Mouse (Mus musculus) heart, postnatal 0 days (tissue): Measurements from ENCODE around the gene Metrnl. TPM values are rescaled to one million over a fixed set of nuclear protein-coding genes. Genes with fewer than 3 reads are reported as not detected.
A peak's percentile ranks its signal among the peaks of the same experiment; 100 is the strongest.

ENCODE experiments used
- ATAC-seq: fragments of 200-750 bp; cut with Nextera tagmentation; 2 replicates; pipeline ENCODE4 v1.8.0; 2017; ENCODE audit warnings: low read depth, moderate number of reproducible peaks, moderate library complexity; ENCODE audit not compliant: insufficient read depth
- DNase-seq: peaks from one replicate; pipeline ENCODE4 v3.0.0-alpha.2; 2016; ENCODE audit warnings: low spot score
- H3K27ac ChIP-seq: fragments of 300-500 bp; sonication (generic); 2 replicates; pipeline ENCODE4 v1.5.1; 2014; ENCODE audit warnings: low read depth, mild to moderate bottlenecking
- H3K27me3 ChIP-seq: fragments of 300-500 bp; sonication (generic); 2 replicates; pipeline ENCODE4 v1.6.1; 2014; ENCODE audit warnings: low read length, mixed read lengths; ENCODE audit not compliant: control insufficient read depth, insufficient read depth
- H3K36me3 ChIP-seq: fragments of 300-500 bp; sonication (generic); replicated peaks from 2 replicates; pipeline ENCODE4 v1.6.1; 2014; ENCODE audit warnings: low read length, mixed read lengths; ENCODE audit not compliant: control insufficient read depth, insufficient read depth
- H3K4me1 ChIP-seq: fragments of 300-500 bp; sonication (generic); 2 replicates; pipeline ENCODE4 v1.6.1; 2014; ENCODE audit warnings: antibody characterized with exemption; ENCODE audit not compliant: control insufficient read depth, insufficient read depth
- H3K4me2 ChIP-seq: fragments of 300-500 bp; sonication (generic); 2 replicates; pipeline ENCODE4 v1.6.1; 2014; ENCODE audit warnings: low read depth, mild to moderate bottlenecking, low read length, moderate library complexity
- H3K4me3 ChIP-seq: fragments of 300-500 bp; sonication (generic); 2 replicates; pipeline ENCODE4 v1.5.1; 2014; ENCODE audit warnings: low read depth, low read length
- H3K9ac ChIP-seq: fragments of 300-500 bp; sonication (generic); replicated peaks from 2 replicates; pipeline ENCODE4 v1.6.1; 2014; ENCODE audit warnings: low read depth, low read length, mixed read lengths
- H3K9me3 ChIP-seq: fragments of 300-500 bp; sonication (generic); replicated peaks from 2 replicates; pipeline ENCODE4 v1.6.1; 2016; ENCODE audit warnings: low read length; ENCODE audit not compliant: control insufficient read depth
- CTCF ChIP-seq: IDR thresholded peaks from 2 replicates; pipeline ENCODE4 v1.5.1; 2016; ENCODE audit warnings: antibody characterized with exemption, control low read depth, low read depth
- EP300 ChIP-seq: IDR thresholded peaks from 2 replicates; pipeline ENCODE4 v1.6.1; 2016; ENCODE audit warnings: antibody characterized with exemption, low read depth
- WGBS: fragments of 180-500 bp; shearing (Covaris S2); extraction: QIAGEN DNeasy Blood & Tissue Kit; methylation state at CpG from one replicate; pipeline ENCODE4 v1.1.7; 2014; 5-methylcytosine and 5-hydroxymethylcytosine counted together
- polyA plus RNA-seq: library from polyadenylated mRNA; unstranded; fragments of >200 nt; fragmentation: Nextera tagmentation; extraction: Ambion mirVana; gene quantifications from 2 replicates; pipeline ENCODE4 v1.2.1, GENCODE M21; 2015
- total RNA-seq: library from RNA; depleted of rRNA; stranded (reverse); fragments of >200 nt; gene quantifications from 2 replicates; pipeline ENCODE4 v1.2.3, GENCODE M21; 2014; ENCODE audit warnings: low replicate concordance

Metrnl gene
- total and polyA plus RNA-seq, 2 experiments from 2014 or later: 17.3 to 27.9 TPM

DNA sequence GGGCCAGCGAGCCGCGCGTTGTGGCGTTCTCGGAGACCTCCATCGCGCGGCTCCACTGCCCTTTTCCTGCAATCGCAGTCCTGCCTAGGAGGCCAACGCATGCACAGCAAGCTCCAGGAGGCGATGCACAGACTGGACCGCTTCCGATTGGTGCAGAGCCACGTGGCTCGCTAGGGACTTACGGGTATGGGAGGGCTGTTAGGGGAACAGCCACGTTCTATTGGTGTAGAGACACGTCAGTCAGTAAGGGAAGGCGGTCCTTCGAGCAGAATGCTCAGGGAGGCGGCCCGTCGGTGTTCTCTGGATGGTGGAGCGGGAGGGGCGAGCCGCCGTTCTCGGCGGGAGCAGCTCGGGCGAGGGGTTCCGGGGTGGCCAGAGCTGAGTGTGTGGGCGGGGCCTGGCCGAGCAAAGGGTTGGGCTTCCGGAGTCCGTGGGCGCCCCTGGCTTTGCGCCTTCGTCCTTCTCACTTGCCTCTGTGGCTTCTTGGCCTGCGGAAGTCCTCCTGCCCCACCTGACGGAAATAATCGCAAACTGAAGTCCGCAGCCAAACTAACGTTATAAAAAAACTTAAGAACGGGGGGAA is 28.3 kb upstream of the Metrnl start, which contains the start of gene B3gntl1:
Gene B3gntl1, minus strand, starts transcription at position 164 of the 583 bp plus-strand sequence.
- under 1% methylated on average over 46 of the region's 46 CpGs for WGBS
- ATAC-seq: peak; percentile 100
- H3K27me3 ChIP-seq: no peaks in the 10 kb centered on the region

DNA sequence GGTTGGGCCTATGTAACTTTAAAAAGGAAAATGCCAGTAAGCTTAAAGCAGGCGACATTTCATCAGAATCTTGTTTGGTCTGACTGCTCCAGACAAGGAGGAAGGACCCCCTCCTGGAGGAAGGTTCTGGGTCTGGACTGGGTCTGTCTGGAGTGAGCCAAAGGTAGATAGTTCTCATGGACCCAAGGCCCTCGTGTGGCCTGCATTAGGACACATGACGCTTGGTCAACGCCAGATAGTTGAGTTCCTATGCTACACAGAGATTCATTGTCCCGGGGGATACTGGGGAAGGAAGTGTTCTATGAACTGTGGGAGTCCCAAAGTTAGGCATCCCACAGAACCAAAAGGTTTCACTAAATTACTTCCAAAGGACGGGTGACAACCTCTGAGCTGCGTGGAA is 27.7 kb upstream of the Metrnl start:
- ATAC-seq (no peak), DNase-seq (no peak)
- 0 out of 2 replicates have a peak, but pooled peaks cover 4% of the 10 kb centered on the region for H3K4me1 ChIP-seq
- H3K27me3 ChIP-seq: no peaks in the 10 kb centered on the region
- peak overlapping the region; percentile 59 for H3K4me3 ChIP-seq
- no peak for TF ChIP-seq CTCF
- H3K9ac ChIP-seq: peak overlapping the region; percentile 46; the same call in 1 of the 2 replicates
- peaks cover 7% of the 10 kb centered on the region for H3K36me3 ChIP-seq
- peak overlapping the region; percentile 88 for H3K27ac ChIP-seq
- peak overlapping the region; percentile 81 for H3K4me2 ChIP-seq
- 0 out of 2 replicates have a peak, but pooled peaks cover 4% of the 10 kb centered on the region for H3K9me3 ChIP-seq
- WGBS: 57% methylated on average over 7 of the region's 7 CpGs

More for the DNA sequence above, 28.3 kb upstream of the Metrnl start, which contains the start of gene B3gntl1:
- Histone ChIP-seq H3K4me2 (peak within 1 kb of the TSS; percentile 81), H3K9ac (peak within 1 kb of the TSS; percentile 49), H3K9me3 (0 out of 2 replicates have a peak, but pooled peaks cover 4% of the 10 kb centered on the region), H3K36me3 (peaks cover 10% of the 10 kb centered on the region), H3K4me3 (peak within 1 kb of the TSS; percentile 59), H3K4me1 (0 out of 2 replicates have a peak, but pooled peaks cover 4% of the 10 kb centered on the region), H3K27ac (peak within 1 kb of the TSS; percentile 88)
- peak; percentile 98 for DNase-seq
- peak; percentile 28 for TF ChIP-seq CTCF
- no peak for TF ChIP-seq EP300

DNA sequence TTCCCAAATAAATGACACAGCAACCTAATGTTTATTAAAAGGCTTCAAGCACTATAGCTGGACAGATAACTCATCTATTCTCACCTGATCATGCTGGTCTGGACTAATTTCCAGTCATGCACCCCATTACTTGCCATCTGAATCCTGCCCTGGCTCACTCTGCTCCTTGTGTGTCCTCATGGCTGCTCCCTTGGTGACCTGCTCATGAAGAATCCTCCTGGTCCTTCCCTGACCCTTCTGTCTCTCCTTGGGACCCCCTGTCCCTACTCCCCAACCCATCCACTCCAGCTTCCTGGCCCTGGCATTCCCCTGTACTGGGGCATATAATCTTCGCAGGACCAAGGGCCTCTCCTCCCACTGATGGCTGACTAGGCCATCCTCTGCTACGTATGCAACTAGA is 24.5 kb upstream of the Metrnl start:
- H3K36me3 ChIP-seq: no peaks in the 10 kb centered on the region
- 0 out of 2 replicates have a peak, but pooled peaks cover 4% of the 10 kb centered on the region for H3K9me3 ChIP-seq
- WGBS: 73% methylated on average over 2 of the region's 2 CpGs
- DNase-seq (no peak), ATAC-seq (no peak)
- TF ChIP-seq CTCF (no peak), EP300 (no peak)
- 0 out of 2 replicates have a peak, but pooled peaks cover 4% of the 10 kb centered on the region for H3K4me1 ChIP-seq
- no peak overlapping the region for H3K9ac ChIP-seq
- H3K27me3 ChIP-seq: no peaks in the 10 kb centered on the region
- no peak overlapping the region for H3K27ac ChIP-seq
- no peak overlapping the region for H3K4me3 ChIP-seq
- no peak overlapping the region for H3K4me2 ChIP-seq

DNA sequence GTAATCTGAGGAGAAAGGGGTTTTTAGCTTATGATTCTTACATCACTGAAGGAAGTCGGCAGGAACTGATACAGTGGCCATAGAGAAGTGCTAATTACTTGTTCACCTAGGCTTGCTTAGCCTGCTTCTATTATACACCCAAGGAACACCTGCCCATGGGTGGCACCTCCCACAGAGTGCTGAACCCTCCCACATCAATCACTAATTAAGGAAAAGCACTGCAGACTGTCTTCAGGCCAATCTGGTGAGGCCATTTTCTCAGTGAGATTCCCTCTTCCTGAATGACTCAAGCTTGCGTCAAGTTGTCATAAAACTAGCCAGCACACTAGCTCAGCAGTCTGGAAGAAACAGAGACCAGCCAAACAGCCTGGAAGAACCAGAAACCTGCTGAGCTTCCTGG is 21.8 kb upstream of the Metrnl start:
- Histone ChIP-seq H3K27ac (no peak overlapping the region), H3K36me3 (no peaks in the 10 kb centered on the region), H3K4me2 (no peak overlapping the region), H3K4me1 (no peaks in the 10 kb centered on the region), H3K4me3 (no peak overlapping the region), H3K9me3 (0 out of 2 replicates have a peak, but pooled peaks cover 4% of the 10 kb centered on the region), H3K27me3 (no peaks in the 10 kb centered on the region), H3K9ac (no peak overlapping the region)
- no peak for DNase-seq
- 74% methylated on average over 2 of the region's 2 CpGs for WGBS
- no peak for TF ChIP-seq CTCF
- TF ChIP-seq EP300: no peak
- ATAC-seq: no peak

DNA sequence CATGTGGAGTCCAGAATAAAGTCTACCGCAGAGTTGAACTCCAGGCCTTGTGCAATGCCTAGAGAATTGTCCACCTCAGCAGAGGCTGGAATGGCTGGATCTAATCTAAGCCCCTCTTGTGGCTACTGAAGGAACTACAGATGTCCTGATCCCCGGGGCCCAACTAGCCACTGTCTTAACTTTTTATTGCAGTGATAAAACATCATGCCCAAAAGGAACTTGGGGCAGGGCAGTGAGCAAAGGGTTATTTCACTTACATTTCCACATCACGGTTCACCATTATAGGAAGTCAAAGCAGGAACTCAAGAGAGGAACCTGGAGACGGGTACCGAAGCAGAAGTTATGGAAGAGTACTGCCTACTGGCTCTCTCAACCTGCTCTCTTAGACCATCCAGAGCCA is 20.6 kb upstream of the Metrnl start:
- Histone ChIP-seq H3K4me3 (no peak overlapping the region), H3K9me3 (0 out of 2 replicates have a peak, but pooled peaks cover 4% of the 10 kb centered on the region), H3K27me3 (no peaks in the 10 kb centered on the region), H3K4me2 (no peak overlapping the region), H3K4me1 (no peaks in the 10 kb centered on the region), H3K9ac (no peak overlapping the region), H3K36me3 (no peaks in the 10 kb centered on the region), H3K27ac (no peak overlapping the region)
- DNase-seq: no peak
- peak; percentile 41 for TF ChIP-seq CTCF
- no peak for TF ChIP-seq EP300
- WGBS: 71% methylated on average over 5 of the region's 5 CpGs
- no peak for ATAC-seq
